Mouse (Mus musculus): ENCODE measurements around the gene Lhfpl5.

The Lhfpl5 gene

GRCm38 (mm10) chr17:28572521-28572920 is 2.9 kb upstream of the Lhfpl5 start:
- no peak for DNase-seq (ENCODE audit: low read depth, low spot score)

- DNase-seq (ENCODE audit: low read depth, low spot score): no peak
Observed at GRCm38 (mm10) chr17:28572941-28573340, 2.5 kb upstream of the Lhfpl5 start.

- no peak for DNase-seq (ENCODE audit: low read depth, low spot score)
Observed at GRCm38 (mm10) chr17:28580396-28580795, 5.0 kb downstream of the Lhfpl5 start.

GRCm38 (mm10) chr17:28581056-28581455 is 5.6 kb downstream of the Lhfpl5 start:
- DNase-seq (ENCODE audit: low read depth, low spot score): no peak

GRCm38 (mm10) chr17:28586509-28586908 is 11.1 kb downstream of the Lhfpl5 start:
- no peak for DNase-seq (ENCODE audit: low read depth, low spot score)

- DNase-seq (ENCODE audit: low read depth, low spot score): no peak
Observed at GRCm38 (mm10) chr17:28588591-28588990, 13.2 kb downstream of the Lhfpl5 start.

GRCm38 (mm10) chr17:28590596-28590995 is 15.2 kb downstream of the Lhfpl5 start:
- DNase-seq (ENCODE audit: low read depth, low spot score): no peak

GRCm38 (mm10) chr17:28591476-28591875 is 16.0 kb downstream of the Lhfpl5 start:
- DNase-seq (ENCODE audit: low read depth, low spot score): no peak

- DNase-seq (ENCODE audit: low read depth, low spot score): peak; percentile 52
Observed at GRCm38 (mm10) chr17:28592998-28593397, 17.6 kb downstream of the Lhfpl5 start.

GRCm38 (mm10) chr17:28593965-28594364 is 18.5 kb downstream of the Lhfpl5 start:
- no peak for DNase-seq (ENCODE audit: low read depth, low spot score)

GRCm38 (mm10) chr17:28600780-28601179 is 25.3 kb downstream of the Lhfpl5 start:
- DNase-seq (ENCODE audit: low read depth, low spot score): no peak

GRCm38 (mm10) chr17:28601557-28602250 is 26.3 kb downstream of the Lhfpl5 start:
- no peak for DNase-seq (ENCODE audit: low read depth, low spot score)

GRCm38 (mm10) chr17:28609543-28609942 is 34.1 kb downstream of the Lhfpl5 start:
- DNase-seq (ENCODE audit: low read depth, low spot score): no peak

- no peak for DNase-seq (ENCODE audit: low read depth, low spot score)
Observed at GRCm38 (mm10) chr17:28612603-28613002, 37.2 kb downstream of the Lhfpl5 start.

GRCm38 (mm10) chr17:28613096-28613495 is 37.7 kb downstream of the Lhfpl5 start:
- no peak for DNase-seq (ENCODE audit: low read depth, low spot score)

- DNase-seq (ENCODE audit: low read depth, low spot score): no peak
Observed at GRCm38 (mm10) chr17:28615332-28615731, 39.9 kb downstream of the Lhfpl5 start.

GRCm38 (mm10) chr17:28617636-28618035 is 42.2 kb downstream of the Lhfpl5 start:
- DNase-seq (ENCODE audit: low read depth, low spot score): no peak

GRCm38 (mm10) chr17:28618124-28618523 is 42.7 kb downstream of the Lhfpl5 start:
- no peak for DNase-seq (ENCODE audit: low read depth, low spot score)

- DNase-seq (ENCODE audit: low read depth, low spot score): no peak
Observed at GRCm38 (mm10) chr17:28618775-28619174, 43.3 kb downstream of the Lhfpl5 start.

- DNase-seq (ENCODE audit: low read depth, low spot score): peak; percentile 30
Observed at GRCm38 (mm10) chr17:28621381-28622299, 46.2 kb downstream of the Lhfpl5 start.

GRCm38 (mm10) chr17:28622300-28622759 is 46.9 kb downstream of the Lhfpl5 start, which contains the start of gene Srpk1:
Gene Srpk1, minus strand, starts transcription at chr17:28622709.
- DNase-seq (ENCODE audit: low read depth, low spot score): peak; percentile 80

GRCm38 (mm10) chr17:28624841-28625240 is 49.4 kb downstream of the Lhfpl5 start:
- DNase-seq (ENCODE audit: low read depth, low spot score): no peak

Measured in c-Kit-negative CD71-positive TER-119-positive erythroid progenitor cells, embryonic 14.5 days (primary cell).